Mouse (Mus musculus): Measurements from ENCODE around the gene Mcm2. TPM values are rescaled to one million over a fixed set of nuclear protein-coding genes. Genes with fewer than 3 reads are reported as not detected.
A peak's percentile ranks its signal among the peaks of the same experiment; 100 is the strongest.

The Mcm2 gene
- total RNA-seq, 1 experiment from 2014 or later = 60.2 TPM

- peak; percentile 79 for DNase-seq
These were observed 28.3 kb upstream of the Mcm2 start for GRCm38 (mm10) chr6:88926870-88927269.

GRCm38 (mm10) chr6:88925640-88926205 is 27.1 kb upstream of the Mcm2 start:
- DNase-seq = no peak

- peak; percentile 85 for DNase-seq
These were observed 26.1 kb upstream of the Mcm2 start for GRCm38 (mm10) chr6:88924502-88925275.

- DNase-seq = no peak
These were observed 20.2 kb upstream of the Mcm2 start for GRCm38 (mm10) chr6:88918802-88919201.

GRCm38 (mm10) chr6:88916153-88916552 is 17.6 kb upstream of the Mcm2 start:
- DNase-seq = peak; percentile 79

- DNase-seq = peak; percentile 64
These were observed 16.9 kb upstream of the Mcm2 start for GRCm38 (mm10) chr6:88915510-88915909.

GRCm38 (mm10) chr6:88914799-88915198 is 16.2 kb upstream of the Mcm2 start:
- DNase-seq = peak; percentile 61

GRCm38 (mm10) chr6:88913440-88913839 is 14.9 kb upstream of the Mcm2 start:
- no peak for DNase-seq

GRCm38 (mm10) chr6:88913022-88913421 is 14.4 kb upstream of the Mcm2 start:
- peak; percentile 68 for DNase-seq

GRCm38 (mm10) chr6:88909151-88909550 is 10.6 kb upstream of the Mcm2 start:
- DNase-seq = no peak

GRCm38 (mm10) chr6:88906369-88907108 is 8.0 kb upstream of the Mcm2 start:
- DNase-seq = peak; percentile 85

- no peak for DNase-seq
These were observed 6.5 kb upstream of the Mcm2 start for GRCm38 (mm10) chr6:88905042-88905441.

- peak; percentile 68 for DNase-seq
These were observed 5.9 kb upstream of the Mcm2 start for GRCm38 (mm10) chr6:88904456-88904974.

- no peak for DNase-seq
These were observed 5.1 kb upstream of the Mcm2 start for GRCm38 (mm10) chr6:88903708-88904107.

GRCm38 (mm10) chr6:88901947-88902820 is 3.6 kb upstream of the Mcm2 start, which contains the start of gene Tpra1:
Gene Tpra1 (plus strand): TSS chr6:88902251.
- DNase-seq = peak; percentile 97

GRCm38 (mm10) chr6:88901471-88901870 is 2.9 kb upstream of the Mcm2 start:
- DNase-seq = no peak

- DNase-seq = no peak
These were observed 1.0 kb upstream of the Mcm2 start for GRCm38 (mm10) chr6:88899628-88900027.

- DNase-seq = no peak
These were observed 506 bp upstream of the Mcm2 start for GRCm38 (mm10) chr6:88899086-88899485.

- no peak for DNase-seq
These were observed 1.3 kb downstream of the Mcm2 start for GRCm38 (mm10) chr6:88897246-88897645.

- DNase-seq = no peak
These were observed 2.6 kb downstream of the Mcm2 start for GRCm38 (mm10) chr6:88895943-88896342.

- peak; percentile 83 for DNase-seq
These were observed 5.0 kb downstream of the Mcm2 start for GRCm38 (mm10) chr6:88893559-88893958.

GRCm38 (mm10) chr6:88890832-88891231 is 7.7 kb downstream of the Mcm2 start:
- DNase-seq = no peak
